Mouse (Mus musculus) c-Kit-positive CD71-negative TER-119-negative erythroid progenitor cells, embryonic 14.5 days (primary cell): ENCODE data around the gene Ndc1.
"Not testable (repeated sequence)": the region's sequence is repeated elsewhere in the genome, so short reads cannot be mapped to it uniquely, and the experiment has no call there.

Experiments used
- DNase-seq: peaks from one replicate; pipeline ENCODE4 v3.0.0-alpha.2; 2013; ENCODE audit warnings: low read depth

Ndc1 gene

GRCm38 (mm10) chr4:107364190-107364639, 3.4 kb upstream of the Ndc1 start:
- peak; percentile 38 for DNase-seq

- DNase-seq = not testable (repeated sequence)
Measured at GRCm38 (mm10) chr4:107366408-107366807, 1.2 kb upstream of the Ndc1 start.

DNA sequence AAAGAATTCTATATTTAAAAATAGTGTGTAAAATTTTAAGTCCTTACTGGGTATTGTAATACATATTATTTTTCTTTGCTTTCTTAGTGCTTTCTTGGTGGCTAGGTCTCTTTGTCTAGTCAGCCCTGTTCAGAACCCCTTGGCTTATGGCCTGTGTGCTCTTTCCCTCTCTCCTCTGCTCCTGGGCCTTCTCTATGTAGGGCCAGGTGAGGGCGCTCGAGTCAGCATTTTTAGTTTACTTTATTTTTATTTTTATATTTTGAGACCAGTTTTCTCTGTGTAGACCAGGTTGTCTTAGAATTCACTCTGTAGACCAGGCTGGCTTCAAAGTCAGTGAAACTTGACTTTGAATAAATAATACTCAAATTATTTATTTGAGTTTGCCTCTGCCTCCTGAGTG, 4.7 kb downstream of the Ndc1 start:
- no peak for DNase-seq

- no peak for DNase-seq
Measured at GRCm38 (mm10) chr4:107374677-107375076, 7.1 kb downstream of the Ndc1 start.

- DNase-seq = no peak
Measured at GRCm38 (mm10) chr4:107378954-107379353, 11.4 kb downstream of the Ndc1 start.

DNA sequence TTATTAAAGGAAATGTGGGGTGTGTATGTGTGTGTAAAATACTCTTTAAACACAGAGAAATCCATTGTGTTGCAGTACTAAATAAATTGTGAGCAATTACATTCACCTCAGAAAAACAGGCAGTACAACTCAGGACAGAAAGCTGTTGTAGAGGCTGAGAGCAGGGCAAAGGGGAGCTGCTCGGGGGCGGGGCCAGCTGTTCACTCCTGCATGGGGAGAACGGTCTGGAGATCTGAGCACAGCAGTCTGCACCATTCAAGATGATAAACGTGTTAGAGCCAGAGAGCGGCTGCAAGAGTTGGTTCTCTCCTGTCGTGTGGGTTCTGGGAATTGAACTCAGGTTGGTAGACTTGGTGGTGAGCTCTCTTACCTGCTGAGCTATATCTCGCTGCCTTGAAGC, 13.3 kb downstream of the Ndc1 start:
- DNase-seq = no peak

GRCm38 (mm10) chr4:107387038-107387437, 19.5 kb downstream of the Ndc1 start:
- no peak for DNase-seq

DNA sequence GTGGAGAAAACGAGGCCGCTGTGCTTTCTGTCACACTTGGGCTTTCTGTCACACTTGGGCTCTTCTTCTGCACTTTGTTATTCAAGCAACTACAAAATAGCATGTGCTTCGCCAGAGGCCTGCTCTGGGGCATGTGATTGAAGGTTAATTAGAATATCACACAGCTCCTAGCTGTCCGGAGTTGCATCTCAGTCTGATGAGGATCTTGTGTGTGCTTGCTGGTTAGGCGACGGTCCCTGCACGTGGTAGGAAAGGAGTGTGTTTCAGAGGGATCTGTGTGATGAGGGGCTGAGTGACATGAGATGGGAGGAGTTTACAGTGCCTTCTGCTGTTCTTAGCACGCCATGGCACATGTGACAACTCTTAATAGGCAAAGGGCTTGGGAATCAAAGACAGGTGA, 19.9 kb downstream of the Ndc1 start:
- DNase-seq = no peak

- DNase-seq = no peak
Measured at GRCm38 (mm10) chr4:107388291-107388690, 20.7 kb downstream of the Ndc1 start.

DNA sequence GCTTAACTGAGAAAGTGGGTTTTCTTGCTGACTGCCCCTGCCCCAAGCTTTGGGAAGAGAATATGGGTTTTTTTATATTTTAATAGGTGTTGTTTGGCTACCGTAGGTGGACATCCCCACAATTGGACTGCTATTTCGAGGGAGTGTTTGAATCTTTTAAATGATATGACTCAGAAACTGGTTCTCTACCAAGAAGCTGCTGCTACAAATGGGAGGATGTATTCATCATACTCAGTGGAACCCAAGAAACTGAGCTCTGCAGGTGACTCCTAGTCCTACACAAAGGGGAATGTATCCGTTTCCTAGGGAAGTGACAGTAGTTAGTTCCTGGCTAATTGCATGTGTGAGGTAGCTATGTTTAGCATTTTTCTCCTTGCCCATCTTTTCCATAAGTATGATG, 21.8 kb downstream of the Ndc1 start:
- DNase-seq = no peak

- no peak for DNase-seq
Measured at GRCm38 (mm10) chr4:107393771-107394170, 26.2 kb downstream of the Ndc1 start.

- DNase-seq = no peak
Measured at GRCm38 (mm10) chr4:107420202-107420601, 52.6 kb downstream of the Ndc1 start.

DNA sequence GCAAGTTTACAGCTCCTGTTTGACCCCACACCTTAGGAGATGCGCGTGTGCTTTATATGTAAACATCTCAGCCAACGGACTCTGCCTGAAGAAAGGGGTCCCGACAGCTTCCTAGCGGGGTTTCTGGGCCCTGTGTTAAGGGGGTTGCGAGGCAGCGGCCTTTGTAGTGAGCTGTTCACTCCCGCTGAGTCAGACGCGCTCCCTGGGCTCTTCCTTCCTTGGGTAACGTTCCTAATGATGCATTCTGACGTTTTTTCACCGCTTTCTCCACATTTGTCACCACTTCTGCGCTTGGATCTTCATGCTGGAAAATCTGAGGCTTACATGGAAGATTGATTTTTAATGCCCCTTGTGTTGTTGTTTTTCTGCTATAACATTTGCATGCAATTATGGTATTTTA, 54.1 kb downstream of the Ndc1 start:
- no peak for DNase-seq

DNA sequence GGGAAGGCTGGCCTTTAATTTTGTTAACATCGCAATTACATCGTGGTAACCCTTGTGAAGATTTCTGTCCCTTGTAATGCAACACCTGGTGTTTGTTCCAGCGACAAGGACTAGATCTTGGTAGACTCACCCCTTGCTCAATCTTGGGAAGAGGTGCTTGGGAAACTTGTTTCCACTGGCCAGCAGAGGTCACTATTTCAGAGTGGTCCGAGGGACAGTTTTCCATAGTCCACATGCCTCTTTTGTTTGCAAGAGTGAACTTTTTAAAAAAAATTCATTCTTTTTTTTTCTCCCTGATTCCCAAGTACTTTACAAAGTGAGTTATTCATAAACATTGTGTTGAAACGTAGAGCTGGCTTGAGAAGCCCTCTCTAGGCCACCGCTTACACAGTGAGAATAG, 54.6 kb downstream of the Ndc1 start:
- no peak for DNase-seq

GRCm38 (mm10) chr4:107425616-107426015, 58.0 kb downstream of the Ndc1 start:
- no peak for DNase-seq

DNA sequence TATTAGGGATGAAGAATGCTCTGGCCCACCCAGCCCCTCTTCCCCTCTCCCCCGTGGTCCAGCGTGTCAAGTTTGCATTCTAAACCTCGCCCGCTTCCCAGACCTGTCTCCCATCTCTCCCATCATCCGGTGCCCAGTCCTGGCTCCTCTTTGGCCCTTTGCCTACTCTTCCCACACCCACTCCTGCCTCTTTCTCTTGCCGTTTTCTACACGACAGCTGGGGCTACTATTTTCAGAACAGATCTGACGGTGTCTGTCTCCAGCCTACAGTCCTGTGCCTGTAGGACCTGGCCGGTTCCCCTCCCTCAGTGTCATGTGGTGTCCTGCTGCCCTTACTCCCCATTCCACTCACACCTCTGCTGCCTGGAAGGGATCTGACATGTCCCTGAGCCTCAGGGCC, 59.0 kb downstream of the Ndc1 start:
- no peak for DNase-seq

DNA sequence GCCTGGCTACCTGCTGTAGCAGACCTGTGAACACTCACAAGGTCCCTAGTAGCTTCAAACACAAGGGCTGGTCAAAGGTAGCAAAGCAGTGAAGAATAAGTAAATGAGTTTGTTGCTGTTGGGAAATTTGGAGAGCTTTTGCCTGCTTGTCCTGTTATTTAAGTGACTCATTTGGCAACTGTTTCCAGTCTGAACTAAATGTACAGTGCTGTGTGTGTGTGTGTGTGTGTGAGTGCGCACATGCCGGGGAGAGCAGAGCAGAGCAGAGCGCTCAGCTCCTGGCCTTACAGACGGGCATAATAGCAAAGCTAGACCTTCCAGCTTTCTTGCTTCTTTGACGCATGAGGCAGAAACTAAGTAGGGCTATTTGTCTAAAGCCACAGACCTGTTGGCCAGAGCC, 65.1 kb downstream of the Ndc1 start:
- no peak for DNase-seq

- no peak for DNase-seq
Measured at GRCm38 (mm10) chr4:107433998-107434355, 66.4 kb downstream of the Ndc1 start.

DNA sequence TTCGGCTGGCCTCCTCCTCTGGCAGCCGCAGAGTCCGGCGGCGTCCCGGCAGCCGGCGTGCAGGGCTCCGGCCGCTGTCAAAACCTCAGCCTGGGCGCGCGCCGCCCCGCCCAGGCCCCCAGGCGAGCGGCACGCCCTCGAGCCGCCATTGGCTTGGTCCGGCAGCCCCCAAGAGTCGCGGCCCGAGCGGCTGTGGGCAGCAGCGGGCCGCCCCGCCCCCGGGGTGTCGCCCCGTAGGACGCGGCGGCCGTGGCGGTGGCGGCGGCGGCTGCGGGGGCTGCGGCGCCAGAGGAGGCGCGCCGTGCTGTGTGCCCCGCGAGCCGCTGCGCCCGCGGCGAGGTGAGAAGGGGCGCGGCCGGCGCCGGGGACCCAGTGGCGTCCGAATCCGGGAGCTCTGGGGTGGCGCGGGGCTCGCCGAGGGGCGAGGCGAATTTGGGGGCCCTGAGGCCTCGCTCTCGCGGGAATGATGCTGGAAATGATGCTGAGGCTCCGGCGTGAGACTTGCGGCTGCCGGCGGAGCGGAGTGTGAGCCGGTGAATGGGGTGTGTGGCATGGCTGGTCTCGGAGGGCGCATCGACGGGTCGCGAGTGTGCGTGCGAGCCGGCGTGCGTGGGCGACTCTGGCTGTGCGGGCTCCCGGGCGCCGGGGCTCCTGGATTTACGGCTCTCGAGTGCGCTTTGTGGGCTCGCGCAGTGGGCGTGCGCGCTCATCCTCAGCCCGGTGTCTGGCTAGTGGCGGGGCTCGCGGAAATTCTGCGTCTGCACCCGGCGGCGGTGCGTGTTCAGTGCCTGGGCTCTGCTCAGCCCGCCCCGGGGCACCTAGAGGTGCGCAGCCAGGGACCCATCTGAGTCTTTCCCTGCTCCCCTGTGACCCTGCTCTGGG, 67.0 kb downstream of the Ndc1 start, which contains the start of gene Glis1:
Gene Glis1, plus strand, starts transcription at position 236 of the 882 bp plus-strand sequence.
- DNase-seq = no peak

- no peak for DNase-seq
Measured at GRCm38 (mm10) chr4:107435238-107435946, 67.8 kb downstream of the Ndc1 start.

GRCm38 (mm10) chr4:107436476-107436875, 68.9 kb downstream of the Ndc1 start:
- no peak for DNase-seq

DNA sequence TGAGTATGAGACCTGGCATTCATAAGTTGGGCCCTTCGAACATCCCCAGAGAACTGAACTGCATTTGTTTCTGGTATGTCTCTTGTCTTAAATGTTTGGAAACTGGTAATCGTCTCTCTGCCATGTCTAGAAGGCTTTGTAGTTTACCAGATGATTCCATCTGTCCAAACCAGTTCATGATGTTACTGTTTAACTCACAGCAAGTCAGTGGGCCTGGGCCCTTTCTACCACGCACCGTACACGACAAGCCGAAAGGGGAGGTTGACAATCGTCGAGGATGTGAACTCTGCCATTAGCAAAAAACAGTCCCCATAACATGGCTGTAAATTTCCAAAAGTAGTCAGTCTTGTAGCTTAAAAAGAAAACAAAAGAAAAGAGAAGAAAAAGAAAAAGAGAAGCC, 71.2 kb downstream of the Ndc1 start:
- DNase-seq = no peak

- no peak for DNase-seq
Measured at GRCm38 (mm10) chr4:107440306-107440705, 72.7 kb downstream of the Ndc1 start.
